Mouse (Mus musculus) heart, postnatal 0 days (tissue): ENCODE measurements around the gene Aurkb.

Experiments used
- CTCF ChIP-seq: IDR thresholded peaks from 2 replicates; pipeline ENCODE4 v1.5.1; 2016; ENCODE audit warnings: antibody characterized with exemption, control low read depth, low read depth
- EP300 ChIP-seq: IDR thresholded peaks from 2 replicates; pipeline ENCODE4 v1.6.1; 2016; ENCODE audit warnings: antibody characterized with exemption, low read depth

GRCm38 (mm10) chr11:69076572-69076971 is 31.1 kb downstream of the Aurkb start:
- TF ChIP-seq CTCF (no peak), EP300 (no peak)
